Mouse (Mus musculus): ENCODE measurements around the gene Tec. TPM values are rescaled to one million over a fixed set of nuclear protein-coding genes. Genes with fewer than 3 reads are reported as not detected.

Tec gene
- polyA plus RNA-seq, 1 experiment from 2014 or later, result 8.8 TPM

DNA sequence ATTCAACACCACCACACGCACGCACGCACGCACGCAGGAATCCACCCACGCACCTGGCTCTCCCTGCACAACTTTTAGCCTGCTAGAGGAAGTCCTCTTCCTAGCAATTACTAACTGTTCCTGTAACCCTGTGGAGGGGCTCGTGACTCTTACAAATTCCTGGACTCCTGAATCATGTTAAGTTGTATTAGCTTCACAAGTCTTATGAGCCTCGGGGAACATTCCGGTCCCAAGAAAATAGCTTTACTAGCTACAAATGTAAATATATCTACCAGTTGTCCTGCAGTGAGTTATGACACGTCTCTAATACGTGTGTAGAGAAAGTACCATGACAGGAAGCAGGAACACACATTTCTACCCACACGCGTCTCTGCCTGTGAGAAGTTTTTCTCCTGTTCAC is 158.8 kb downstream of the Tec start:
- WGBS, result 92% methylated on average over 13 of the region's 13 CpGs
- H3K4me1 ChIP-seq, result no peaks in the 10 kb centered on the region
- H3K9me3 ChIP-seq (replicated peaks), result no peaks in the 10 kb centered on the region
- no peak overlapping the region for H3K9ac ChIP-seq (replicated peaks)
- no peak overlapping the region for H3K4me2 ChIP-seq
- H3K36me3 ChIP-seq, result no peaks in the 10 kb centered on the region
- no peak overlapping the region for H3K27ac ChIP-seq (replicated peaks)
- no peak overlapping the region for H3K4me3 ChIP-seq (replicated peaks)
- ATAC-seq (ENCODE audit: low FRiP score), result no peak
- no peaks in the 10 kb centered on the region for H3K27me3 ChIP-seq (replicated peaks)

- H3K36me3 ChIP-seq, result no peaks in the 10 kb centered on the region
- H3K4me3 ChIP-seq (replicated peaks), result no peak overlapping the region
- no peaks in the 10 kb centered on the region for H3K4me1 ChIP-seq
- H3K4me2 ChIP-seq, result peak overlapping the region; percentile 6; the same call in 1 of the 2 replicates
- no peaks in the 10 kb centered on the region for H3K9me3 ChIP-seq (replicated peaks)
- H3K9ac ChIP-seq (replicated peaks), result no peak overlapping the region
- H3K27me3 ChIP-seq (replicated peaks), result no peaks in the 10 kb centered on the region
- H3K27ac ChIP-seq (replicated peaks), result no peak overlapping the region
- no peak for ATAC-seq (ENCODE audit: low FRiP score)
- WGBS, result 59% methylated on average over 10 of the region's 10 CpGs
Observed at GRCm38 (mm10) chr5:72706722-72707121, 161.6 kb downstream of the Tec start.

GRCm38 (mm10) chr5:72706095-72706494 is 162.2 kb downstream of the Tec start:
- 50% methylated on average over 10 of the region's 10 CpGs for WGBS
- H3K9me3 ChIP-seq (replicated peaks), result no peaks in the 10 kb centered on the region
- H3K4me3 ChIP-seq (replicated peaks), result no peak overlapping the region
- no peaks in the 10 kb centered on the region for H3K4me1 ChIP-seq
- H3K27ac ChIP-seq (replicated peaks), result no peak overlapping the region
- H3K9ac ChIP-seq (replicated peaks), result no peak overlapping the region
- no peak for ATAC-seq (ENCODE audit: low FRiP score)
- no peaks in the 10 kb centered on the region for H3K36me3 ChIP-seq
- H3K27me3 ChIP-seq (replicated peaks), result no peaks in the 10 kb centered on the region
- peak overlapping the region; percentile 6; the same call in 1 of the 2 replicates for H3K4me2 ChIP-seq

Other genes starting within 250 kb of the Tec start
- gene Cnga1, start 224.2 kb downstream of the Tec start, polyA plus RNA-seq (2015; fragmentation: Nextera tagmentation; extraction: Ambion mirVana), result 0.09 TPM in 1 of 2 replicates, not detected in the other
- gene Nipal1, start 220.7 kb downstream of the Tec start, polyA plus RNA-seq (2015; fragmentation: Nextera tagmentation; extraction: Ambion mirVana), result 0.52 and 4.1 TPM in 2 replicates
- 0.13 and 2.5 TPM in 2 replicates for gene Txk, start 115.7 kb downstream of the Tec start, polyA plus RNA-seq (2015; fragmentation: Nextera tagmentation; extraction: Ambion mirVana)
- 15.0 and 15.3 TPM in 2 replicates for gene Slain2, start 45.8 kb upstream of the Tec start, polyA plus RNA-seq (2015; fragmentation: Nextera tagmentation; extraction: Ambion mirVana)
- not detected in 2 replicates for gene Gm10135, start 106.2 kb upstream of the Tec start, polyA plus RNA-seq (2015; fragmentation: Nextera tagmentation; extraction: Ambion mirVana)
- gene Slc10a4, start 138.4 kb upstream of the Tec start, polyA plus RNA-seq (2015; fragmentation: Nextera tagmentation; extraction: Ambion mirVana), result 34.4 and 42.5 TPM in 2 replicates